Mouse (Mus musculus): ENCODE results near the gene Bcas3. TPM values are rescaled to one million over a fixed set of nuclear protein-coding genes. Genes with fewer than 3 reads are reported as not detected.

Gene Bcas3
- polyA plus RNA-seq, 1 experiment from 2014 or later = 28.5 TPM

- no peak for ATAC-seq
Observed at GRCm38 (mm10) chr11:85842596-85843346, 489.8 kb downstream of the Bcas3 start.

GRCm38 (mm10) chr11:85843347-85843692, 490.4 kb downstream of the Bcas3 start:
- H3K4me1 ChIP-seq (replicated peaks) = peaks cover 36% of the 10 kb centered on the region
- peak overlapping the region; percentile 41 for H3K4me3 ChIP-seq (replicated peaks)
- H3K4me2 ChIP-seq (replicated peaks) = peak overlapping the region; percentile 67
- under 1% methylated on average over 18 of the region's 18 CpGs for WGBS
- H3K9ac ChIP-seq (replicated peaks) = 0 out of 2 replicates have a peak overlapping the region, but pooled peaks have one; percentile 17
- H3K36me3 ChIP-seq = no peaks in the 10 kb centered on the region
- peaks cover 93% of the 10 kb centered on the region for H3K27me3 ChIP-seq
- no peaks in the 10 kb centered on the region for H3K9me3 ChIP-seq
- peak; percentile 55 for ATAC-seq
- no peak overlapping the region for H3K27ac ChIP-seq

More at GRCm38 (mm10) chr11:85842596-85843346, 489.8 kb downstream of the Bcas3 start:
- Histone ChIP-seq H3K4me2 (replicated peaks) (peak overlapping the region; percentile 67), H3K4me3 (replicated peaks) (peak overlapping the region; percentile 41; the same call in 1 of the 2 replicates), H3K27me3 (peaks cover 94% of the 10 kb centered on the region), H3K4me1 (replicated peaks) (peaks cover 41% of the 10 kb centered on the region), H3K36me3 (no peaks in the 10 kb centered on the region), H3K9ac (replicated peaks) (0 out of 2 replicates have a peak overlapping the region, but pooled peaks have one; percentile 17), H3K27ac (no peak overlapping the region), H3K9me3 (no peaks in the 10 kb centered on the region)
- 5% methylated on average over 24 of the region's 24 CpGs for WGBS

- peaks cover 36% of the 10 kb centered on the region for H3K4me1 ChIP-seq (replicated peaks)
- no peaks in the 10 kb centered on the region for H3K9me3 ChIP-seq
- peak overlapping the region; percentile 67 for H3K4me2 ChIP-seq (replicated peaks)
- under 1% methylated on average over 53 of the region's 54 CpGs for WGBS
- peak overlapping the region; percentile 41 for H3K4me3 ChIP-seq (replicated peaks)
- peak; percentile 44 for ATAC-seq
- H3K9ac ChIP-seq (replicated peaks) = peak overlapping the region; percentile 40
- peaks cover 86% of the 10 kb centered on the region for H3K27me3 ChIP-seq
- no peaks in the 10 kb centered on the region for H3K36me3 ChIP-seq
- no peak overlapping the region for H3K27ac ChIP-seq
Observed at GRCm38 (mm10) chr11:85844144-85844965, 491.4 kb downstream of the Bcas3 start.

GRCm38 (mm10) chr11:85844971-85845370, 492.0 kb downstream of the Bcas3 start:
- WGBS = 40% methylated on average over 5 of the region's 5 CpGs
- H3K9ac ChIP-seq (replicated peaks) = no peak overlapping the region
- 0 out of 2 replicates have a peak overlapping the region, but pooled peaks have one; percentile 67 for H3K4me2 ChIP-seq (replicated peaks)
- H3K27ac ChIP-seq = no peak overlapping the region
- H3K9me3 ChIP-seq = no peaks in the 10 kb centered on the region
- H3K4me1 ChIP-seq (replicated peaks) = peaks cover 36% of the 10 kb centered on the region
- peaks cover 82% of the 10 kb centered on the region for H3K27me3 ChIP-seq
- no peak overlapping the region for H3K4me3 ChIP-seq (replicated peaks)
- no peak for ATAC-seq
- no peaks in the 10 kb centered on the region for H3K36me3 ChIP-seq

GRCm38 (mm10) chr11:85845921-85846320, 493.0 kb downstream of the Bcas3 start:
- Histone ChIP-seq H3K4me2 (replicated peaks) (no peak overlapping the region), H3K27ac (no peak overlapping the region), H3K9me3 (no peaks in the 10 kb centered on the region), H3K36me3 (no peaks in the 10 kb centered on the region), H3K4me1 (replicated peaks) (peaks cover 29% of the 10 kb centered on the region), H3K4me3 (replicated peaks) (no peak overlapping the region), H3K27me3 (peaks cover 76% of the 10 kb centered on the region), H3K9ac (replicated peaks) (no peak overlapping the region)
- 48% methylated on average over 5 of the region's 5 CpGs for WGBS
- ATAC-seq = no peak

GRCm38 (mm10) chr11:85846509-85846908, 493.5 kb downstream of the Bcas3 start:
- no peak for ATAC-seq
- no peak overlapping the region for H3K4me2 ChIP-seq (replicated peaks)
- no peak overlapping the region for H3K27ac ChIP-seq
- no peak overlapping the region for H3K9ac ChIP-seq (replicated peaks)
- WGBS = 54% methylated on average over 4 of the region's 4 CpGs
- H3K4me1 ChIP-seq (replicated peaks) = peaks cover 28% of the 10 kb centered on the region
- peaks cover 70% of the 10 kb centered on the region for H3K27me3 ChIP-seq
- H3K36me3 ChIP-seq = no peaks in the 10 kb centered on the region
- no peaks in the 10 kb centered on the region for H3K9me3 ChIP-seq
- H3K4me3 ChIP-seq (replicated peaks) = no peak overlapping the region

- no peaks in the 10 kb centered on the region for H3K36me3 ChIP-seq
- peaks cover 4% of the 10 kb centered on the region for H3K4me1 ChIP-seq (replicated peaks)
- no peaks in the 10 kb centered on the region for H3K9me3 ChIP-seq
- H3K9ac ChIP-seq (replicated peaks) = no peak overlapping the region
- H3K27ac ChIP-seq = no peak overlapping the region
- H3K4me2 ChIP-seq (replicated peaks) = peak overlapping the region; percentile 56
- H3K4me3 ChIP-seq (replicated peaks) = peak overlapping the region; percentile 30
- under 1% methylated on average over 21 of the region's 21 CpGs for WGBS
- H3K27me3 ChIP-seq = peaks cover 44% of the 10 kb centered on the region
- ATAC-seq = peak; percentile 81
Observed at GRCm38 (mm10) chr11:85849037-85849436, 496.1 kb downstream of the Bcas3 start.

- ATAC-seq = no peak
- WGBS = 88% methylated on average over 6 of the region's 6 CpGs
- Histone ChIP-seq H3K27ac (no peak within 1 kb of the TSS), H3K4me3 (replicated peaks) (no peak within 1 kb of the TSS; the same call in 1 of the 2 replicates), H3K4me2 (replicated peaks) (peak within 1 kb of the TSS; percentile 56), H3K4me1 (replicated peaks) (no peaks in the 10 kb centered on the region), H3K36me3 (no peaks in the 10 kb centered on the region), H3K9me3 (no peaks in the 10 kb centered on the region), H3K27me3 (peaks cover 34% of the 10 kb centered on the region), H3K9ac (replicated peaks) (no peak within 1 kb of the TSS)
Observed at GRCm38 (mm10) chr11:85850233-85850632, 497.3 kb downstream of the Bcas3 start, which contains the start of gene Gm11444. TSS of gene Gm11444 (minus strand) at chr11:85850333.

- Histone ChIP-seq H3K4me1 (replicated peaks) (no peaks in the 10 kb centered on the region), H3K27me3 (peaks cover 28% of the 10 kb centered on the region), H3K9ac (replicated peaks) (no peak overlapping the region), H3K9me3 (no peaks in the 10 kb centered on the region), H3K4me3 (replicated peaks) (no peak overlapping the region), H3K27ac (no peak overlapping the region), H3K4me2 (replicated peaks) (no peak overlapping the region), H3K36me3 (no peaks in the 10 kb centered on the region)
- WGBS = 40% methylated on average over 6 of the region's 6 CpGs
- no peak for ATAC-seq
Observed at GRCm38 (mm10) chr11:85850758-85851157, 497.8 kb downstream of the Bcas3 start.

- peaks cover 6% of the 10 kb centered on the region for H3K27me3 ChIP-seq
- no peaks in the 10 kb centered on the region for H3K36me3 ChIP-seq
- no peak overlapping the region for H3K4me2 ChIP-seq (replicated peaks)
- WGBS = 6% methylated on average over 6 of the region's 6 CpGs
- no peaks in the 10 kb centered on the region for H3K9me3 ChIP-seq
- H3K27ac ChIP-seq = no peak overlapping the region
- no peak overlapping the region for H3K4me3 ChIP-seq (replicated peaks)
- H3K4me1 ChIP-seq (replicated peaks) = peaks cover 7% of the 10 kb centered on the region; the same call in 1 of the 2 replicates
- H3K9ac ChIP-seq (replicated peaks) = no peak overlapping the region
- peak; percentile 73; the same call in 1 of the 2 replicates for ATAC-seq
Observed at GRCm38 (mm10) chr11:85857997-85858698, 505.2 kb downstream of the Bcas3 start.

- Histone ChIP-seq H3K27ac (no peak overlapping the region), H3K9ac (replicated peaks) (no peak overlapping the region), H3K4me3 (replicated peaks) (no peak overlapping the region), H3K4me1 (replicated peaks) (no peaks in the 10 kb centered on the region), H3K27me3 (0 out of 2 replicates have a peak, but pooled peaks cover 3% of the 10 kb centered on the region), H3K9me3 (no peaks in the 10 kb centered on the region), H3K36me3 (no peaks in the 10 kb centered on the region), H3K4me2 (replicated peaks) (no peak overlapping the region)
- no peak for ATAC-seq
- WGBS = 42% methylated on average over 7 of the region's 7 CpGs
Observed at GRCm38 (mm10) chr11:85864363-85864762, 511.4 kb downstream of the Bcas3 start.

All from midbrain, embryonic 13.5 days (tissue).